Mouse (Mus musculus): ENCODE data around the gene Olfr1206. TPM values are rescaled to one million over a fixed set of nuclear protein-coding genes. Genes with fewer than 3 reads are reported as not detected.

Olfr1206 gene
- not detected for total RNA-seq (2021)
- long read RNA-seq, experiment 1, result 0 reads
- long read RNA-seq, experiment 2, result 0 reads

DNA sequence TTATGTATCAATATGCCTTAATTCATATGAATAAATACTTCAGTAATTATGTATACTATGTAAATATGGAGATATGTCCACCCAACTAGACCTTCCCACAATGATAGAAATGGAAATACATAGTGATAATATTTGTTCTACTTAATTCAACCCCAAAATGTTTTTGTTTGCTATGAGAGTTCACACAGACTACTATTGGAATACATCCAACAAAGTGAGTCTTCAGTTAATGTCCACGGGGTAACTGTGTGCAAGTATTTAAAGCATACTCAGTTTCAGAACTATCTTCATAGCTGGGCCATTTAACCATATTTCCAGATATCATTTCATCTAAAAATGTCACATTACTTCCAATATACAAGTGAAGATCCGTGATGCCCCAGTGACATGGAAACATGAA is at the start of gene Olfr1206:
Olfr1206 (plus strand) TSS at position 301 of the 400 bp plus-strand sequence.
- no peak for DNase-seq (ENCODE audit: low spot score in 2 of 2)
- intact Hi-C loops (cut with DNase I), result no loop called here

GRCm38 (mm10) chr2:88814196-88814595 is 48.8 kb upstream of the Olfr1206 start, which contains the start of gene Olfr1202:
Gene Olfr1202 (plus strand): TSS chr2:88814496.
- intact Hi-C loops (cut with DNase I), result no loop called here

GRCm38 (mm10) chr2:88829437-88829836 is 33.6 kb upstream of the Olfr1206 start, which contains the start of gene Olfr1205:
Gene Olfr1205 (plus strand): TSS chr2:88829737.
- intact Hi-C loops (cut with DNase I), result no loop called here
- DNase-seq (ENCODE audit: low spot score in 2 of 2), result no peak

More at GRCm38 (mm10) chr2:88814196-88814595, 48.8 kb upstream of the Olfr1206 start, which contains the start of gene Olfr1202:
- DNase-seq (ENCODE audit: low spot score in 2 of 2), result no peak

DNA sequence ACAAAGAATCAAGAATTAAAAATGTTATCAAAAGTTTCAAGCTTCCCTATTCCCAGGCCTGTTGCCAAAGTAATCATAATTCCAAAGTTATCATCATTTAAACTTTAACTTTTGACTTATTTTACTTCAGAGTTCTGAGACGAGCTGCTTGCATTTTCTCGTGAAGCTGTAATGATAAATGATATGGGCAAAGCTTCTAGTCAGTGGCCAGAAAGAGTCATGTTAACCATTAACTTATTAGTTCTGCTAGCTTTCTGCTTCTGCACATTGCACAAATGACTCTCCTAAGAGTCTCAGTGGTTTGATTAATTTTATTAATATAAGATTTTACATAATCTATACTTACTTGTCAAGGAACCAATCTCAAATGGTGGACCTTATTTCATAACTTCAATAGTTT is 24.6 kb upstream of the Olfr1206 start:
- intact Hi-C loops (cut with DNase I), result no loop called here
- DNase-seq (ENCODE audit: low spot score in 2 of 2), result no peak

GRCm38 (mm10) chr2:88848992-88849391 is 14.0 kb upstream of the Olfr1206 start, which contains the start of gene Olfr1204:
Gene Olfr1204 (plus strand): TSS chr2:88849292.
- intact Hi-C loops (cut with DNase I), result no loop called here
- no peak for DNase-seq (ENCODE audit: low spot score in 2 of 2)

DNA sequence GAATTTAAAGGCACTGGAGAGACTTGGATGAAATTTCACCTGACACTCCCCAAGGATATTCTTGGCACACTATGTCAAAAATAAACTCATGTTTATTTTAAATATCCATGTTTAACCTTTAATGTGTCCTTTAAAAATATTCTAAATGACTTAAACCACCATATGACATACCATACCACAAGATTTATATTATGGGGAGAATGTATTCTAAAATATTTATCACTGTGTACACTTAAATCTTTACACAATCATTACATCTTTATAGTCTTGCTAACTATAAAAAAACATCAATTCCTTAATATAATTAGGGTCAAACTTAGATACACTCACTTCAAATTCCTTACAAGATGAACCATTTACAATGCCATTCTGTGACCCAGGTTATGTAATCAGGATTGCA is 39.2 kb downstream of the Olfr1206 start, which contains the start of gene Olfr1208:
Olfr1208 (minus strand) TSS at position 101 of the 400 bp plus-strand sequence.
- intact Hi-C loops (cut with DNase I), result no loop called here
- DNase-seq (ENCODE audit: low spot score in 2 of 2), result no peak

DNA sequence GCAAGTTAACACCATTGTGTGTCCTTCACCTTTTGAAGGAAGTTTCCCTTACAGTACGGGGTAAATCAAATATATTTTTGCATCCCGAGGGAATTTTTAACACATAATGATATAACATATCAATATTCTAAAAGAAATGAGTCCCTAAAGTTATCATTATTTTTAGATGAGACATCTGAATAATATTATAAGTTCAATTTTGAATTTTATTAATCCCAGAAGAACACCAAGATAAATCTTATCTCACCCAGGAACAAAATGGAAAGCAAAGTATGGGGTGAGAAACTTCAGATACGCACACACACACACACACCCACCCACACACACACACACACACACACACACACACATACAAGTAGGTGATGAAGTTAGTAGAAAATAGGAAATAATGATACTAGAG is 52.0 kb downstream of the Olfr1206 start, which contains the start of gene Olfr1209:
Olfr1209 (minus strand) TSS at position 101 of the 400 bp plus-strand sequence.
- no peak for DNase-seq (ENCODE audit: low spot score in 2 of 2)
- intact Hi-C loops (cut with DNase I), result no loop called here

Other genes starting within 250 kb of the Olfr1206 start
- gene Olfr1191-ps1, start 222.7 kb upstream of the Olfr1206 start, total RNA-seq (2021), result not detected
- gene Olfr1192-ps1, start 214.7 kb upstream of the Olfr1206 start, total RNA-seq (2021), result not detected
- gene Olfr1193, start 187.6 kb upstream of the Olfr1206 start, total RNA-seq (2021), result not detected
- gene Olfr1195, start 174.0 kb upstream of the Olfr1206 start, total RNA-seq (2021), result not detected
- gene Olfr1196, start 158.6 kb upstream of the Olfr1206 start, total RNA-seq (2021), result not detected
- not detected for gene Olfr1197, start 130.9 kb upstream of the Olfr1206 start, total RNA-seq (2021)
- gene Olfr1198, start 111.9 kb upstream of the Olfr1206 start, total RNA-seq (2021), result not detected
- gene Olfr1199, start 102.8 kb upstream of the Olfr1206 start, total RNA-seq (2021), result not detected
- not detected for gene Olfr1200, start 92.7 kb upstream of the Olfr1206 start, total RNA-seq (2021)
- gene Olfr1201, start 70.2 kb upstream of the Olfr1206 start, total RNA-seq (2021), result not detected
- gene Olfr1202, start 48.7 kb upstream of the Olfr1206 start, total RNA-seq (2021), result not detected
- not detected for gene Olfr1205, start 33.5 kb upstream of the Olfr1206 start, total RNA-seq (2021)
- not detected for gene Olfr1204, start 13.9 kb upstream of the Olfr1206 start, total RNA-seq (2021)
- not detected for gene Olfr1208, start 39.1 kb downstream of the Olfr1206 start, total RNA-seq (2021)
- not detected for gene Olfr1209, start 51.9 kb downstream of the Olfr1206 start, total RNA-seq (2021)
- not detected for gene Olfr1211, start 74.9 kb downstream of the Olfr1206 start, total RNA-seq (2021)
- not detected for gene Olfr1212, start 90.7 kb downstream of the Olfr1206 start, total RNA-seq (2021)
- not detected for gene Gm13762, start 117.0 kb downstream of the Olfr1206 start, total RNA-seq (2021)
- not detected for gene Olfr1214, start 129.4 kb downstream of the Olfr1206 start, total RNA-seq (2021)
- gene Olfr1215, start 143.7 kb downstream of the Olfr1206 start, total RNA-seq (2021), result not detected
- gene Olfr1216, start 155.1 kb downstream of the Olfr1206 start, total RNA-seq (2021), result not detected
- gene Olfr1217, start 168.8 kb downstream of the Olfr1206 start, total RNA-seq (2021), result not detected
- not detected for gene Olfr1218, start 198.0 kb downstream of the Olfr1206 start, total RNA-seq (2021)
- gene Olfr1219, start 220.3 kb downstream of the Olfr1206 start, total RNA-seq (2021), result not detected
- not detected for gene Olfr1220, start 243.6 kb downstream of the Olfr1206 start, total RNA-seq (2021)

Measured in left cerebral cortex, postnatal 14 days (tissue).